Mouse (Mus musculus): Measurements from ENCODE around the gene Spon2. TPM values are rescaled to one million over a fixed set of nuclear protein-coding genes. Genes with fewer than 3 reads are reported as not detected.

Gene Spon2
- polyA plus RNA-seq, 1 experiment from 2014 or later, result 60.9 TPM

DNA sequence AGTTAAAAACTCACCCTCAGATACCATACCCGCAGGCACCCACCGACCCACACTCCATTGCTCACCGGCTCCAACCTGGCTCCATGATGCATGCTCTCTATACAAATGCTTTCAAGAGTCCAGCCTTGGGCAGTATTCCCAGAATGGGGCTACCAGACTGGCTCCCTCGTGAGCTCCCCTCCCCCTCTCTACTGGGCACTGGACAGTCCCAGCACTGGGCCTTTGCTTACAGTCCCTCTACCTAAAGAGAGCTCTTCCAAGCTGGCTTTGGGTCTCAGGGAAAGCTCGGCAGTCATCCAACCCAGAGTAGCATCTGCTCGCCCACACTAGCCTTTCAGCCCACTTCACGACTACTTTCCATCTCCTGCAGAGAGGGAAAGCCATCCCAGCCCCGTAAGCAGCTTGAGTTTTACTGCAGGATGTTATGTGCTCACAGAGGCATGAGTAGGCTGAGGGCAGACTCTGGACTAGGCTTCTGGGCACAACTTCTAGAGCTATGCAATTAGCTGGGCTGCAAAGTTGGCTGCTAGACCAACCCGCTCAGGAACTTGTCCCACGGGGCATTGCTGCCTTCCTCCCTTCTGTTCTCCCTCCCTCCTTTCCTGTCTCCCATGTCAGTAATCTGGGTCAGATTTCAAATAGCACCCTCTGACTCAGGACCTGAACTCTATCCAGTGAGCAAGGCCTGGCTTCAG is 2.2 kb upstream of the Spon2 start:
- Histone ChIP-seq H3K27ac (ENCODE audit: low read length) (no peak overlapping the region), H3K9me3 (replicated peaks; ENCODE audit: control insufficient read depth, low read length) (no peaks in the 10 kb centered on the region), H3K4me3 (replicated peaks; ENCODE audit: low read length) (no peak overlapping the region), H3K4me2 (ENCODE audit: low read depth, low read length) (no peak overlapping the region), H3K36me3 (ENCODE audit: control insufficient read depth, insufficient read depth, low read length) (no peaks in the 10 kb centered on the region), H3K27me3 (ENCODE audit: control insufficient read depth, insufficient read depth, low read length) (no peaks in the 10 kb centered on the region), H3K9ac (ENCODE audit: low read length) (no peak overlapping the region), H3K4me1 (ENCODE audit: control insufficient read depth, insufficient read depth, low read length) (peaks cover 68% of the 10 kb centered on the region)
- WGBS, result 80% methylated on average over 10 of the region's 10 CpGs
- no peak for ATAC-seq (ENCODE audit: insufficient read depth, low FRiP score)

DNA sequence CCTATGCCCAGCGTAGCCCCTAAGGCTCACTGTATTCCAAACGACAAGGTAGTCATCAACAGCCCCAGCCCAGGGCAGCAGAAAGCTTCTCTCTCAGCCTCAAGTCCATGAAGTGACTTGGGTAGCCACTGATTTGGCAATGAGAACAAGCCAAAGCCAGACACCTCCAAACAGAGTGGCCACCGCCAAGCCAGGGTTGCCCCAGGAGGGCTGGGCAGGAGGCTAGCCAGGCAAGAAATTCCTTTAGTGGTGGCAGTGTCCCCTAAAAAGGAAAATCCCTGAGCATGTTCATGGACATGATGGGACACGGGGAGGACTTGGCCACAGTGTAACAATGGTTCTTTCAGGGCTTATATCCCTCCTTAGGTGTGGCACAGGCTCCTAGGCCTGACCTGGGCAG is 1.6 kb upstream of the Spon2 start:
- Histone ChIP-seq H3K9me3 (replicated peaks; ENCODE audit: control insufficient read depth, low read length) (no peaks in the 10 kb centered on the region), H3K36me3 (ENCODE audit: control insufficient read depth, insufficient read depth, low read length) (no peaks in the 10 kb centered on the region), H3K4me1 (ENCODE audit: control insufficient read depth, insufficient read depth, low read length) (peaks cover 65% of the 10 kb centered on the region), H3K27me3 (ENCODE audit: control insufficient read depth, insufficient read depth, low read length) (no peaks in the 10 kb centered on the region), H3K4me3 (replicated peaks; ENCODE audit: low read length) (no peak overlapping the region), H3K27ac (ENCODE audit: low read length) (peak overlapping the region; percentile 95; the same call in 1 of the 2 replicates), H3K4me2 (ENCODE audit: low read depth, low read length) (no peak overlapping the region), H3K9ac (ENCODE audit: low read length) (no peak overlapping the region)
- no peak for ATAC-seq (ENCODE audit: insufficient read depth, low FRiP score)
- 93% methylated on average over 4 of the region's 4 CpGs for WGBS

DNA sequence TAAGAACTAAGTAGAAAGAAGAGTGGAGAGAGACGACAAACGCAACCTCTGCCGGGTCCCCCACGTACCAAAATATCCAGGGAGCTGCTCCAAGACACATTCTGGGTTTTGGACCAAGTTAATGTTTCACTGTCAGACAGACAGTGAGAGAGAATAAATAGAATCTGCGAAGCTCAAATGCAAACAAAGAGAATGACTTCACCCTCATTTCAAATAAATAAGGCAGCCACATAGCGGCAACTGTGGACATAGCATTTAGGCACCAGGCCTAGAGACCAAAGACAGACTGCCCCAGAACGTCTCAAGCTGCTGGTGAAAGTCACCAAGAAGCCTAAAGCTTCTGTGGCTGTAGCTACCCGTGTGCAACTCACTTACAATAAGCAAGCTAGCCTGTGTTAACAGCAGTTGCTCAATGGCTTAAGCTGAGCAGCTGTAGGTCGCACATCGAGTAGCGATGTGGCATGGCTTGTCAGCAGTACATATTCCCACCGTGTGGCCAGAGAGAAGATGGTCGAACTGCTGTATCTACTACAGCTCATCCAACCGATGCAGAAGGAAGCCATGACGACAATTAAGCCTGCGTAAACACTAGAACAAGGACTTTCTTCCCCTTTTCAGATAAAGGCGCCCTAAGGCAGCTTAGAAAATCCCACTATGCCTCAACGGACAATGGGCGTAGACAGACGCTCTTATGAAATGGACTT is 643 bp upstream of the Spon2 start:
- H3K27ac ChIP-seq (ENCODE audit: low read length), result peak overlapping the region; percentile 95
- peaks cover 56% of the 10 kb centered on the region for H3K4me1 ChIP-seq (ENCODE audit: control insufficient read depth, insufficient read depth, low read length)
- no peaks in the 10 kb centered on the region for H3K36me3 ChIP-seq (ENCODE audit: control insufficient read depth, insufficient read depth, low read length)
- H3K9me3 ChIP-seq (replicated peaks; ENCODE audit: control insufficient read depth, low read length), result no peaks in the 10 kb centered on the region
- peak overlapping the region; percentile 45 for H3K4me2 ChIP-seq (ENCODE audit: low read depth, low read length)
- WGBS, result 50% methylated on average over 20 of the region's 20 CpGs
- peak; percentile 28; the same call in 1 of the 2 replicates for ATAC-seq (ENCODE audit: insufficient read depth, low FRiP score)
- no peaks in the 10 kb centered on the region for H3K27me3 ChIP-seq (ENCODE audit: control insufficient read depth, insufficient read depth, low read length)
- H3K9ac ChIP-seq (ENCODE audit: low read length), result peak overlapping the region; percentile 60
- H3K4me3 ChIP-seq (replicated peaks; ENCODE audit: low read length), result no peak overlapping the region

DNA sequence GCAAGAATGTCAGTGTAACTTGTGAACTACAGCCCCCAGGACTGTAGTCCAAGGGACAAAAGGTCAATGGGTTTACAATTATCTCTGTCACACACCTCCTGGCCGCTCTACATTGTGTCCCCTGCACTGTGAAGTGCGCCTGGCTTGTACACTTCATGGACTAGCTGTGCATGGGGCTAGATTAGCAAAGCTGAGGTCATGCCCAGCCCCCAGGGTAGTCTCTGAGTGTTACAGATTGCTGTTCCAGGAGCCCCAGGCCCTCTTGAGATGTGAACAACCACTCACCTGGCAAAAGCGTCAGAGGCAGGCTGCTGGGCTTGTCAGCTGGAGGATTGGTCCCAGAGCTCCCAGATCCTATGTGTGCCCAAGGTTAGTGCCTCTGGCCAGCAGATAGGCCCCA is 592 bp downstream of the Spon2 start:
- peak overlapping the region; percentile 60 for H3K9ac ChIP-seq (ENCODE audit: low read length)
- H3K4me3 ChIP-seq (replicated peaks; ENCODE audit: low read length), result peak overlapping the region; percentile 33
- ATAC-seq (ENCODE audit: insufficient read depth, low FRiP score), result peak; percentile 22; the same call in 1 of the 2 replicates
- peaks cover 48% of the 10 kb centered on the region for H3K4me1 ChIP-seq (ENCODE audit: control insufficient read depth, insufficient read depth, low read length)
- H3K9me3 ChIP-seq (replicated peaks; ENCODE audit: control insufficient read depth, low read length), result no peaks in the 10 kb centered on the region
- no peaks in the 10 kb centered on the region for H3K27me3 ChIP-seq (ENCODE audit: control insufficient read depth, insufficient read depth, low read length)
- peak overlapping the region; percentile 95 for H3K27ac ChIP-seq (ENCODE audit: low read length)
- H3K4me2 ChIP-seq (ENCODE audit: low read depth, low read length), result peak overlapping the region; percentile 45
- 46% methylated on average over 3 of the region's 3 CpGs for WGBS
- no peaks in the 10 kb centered on the region for H3K36me3 ChIP-seq (ENCODE audit: control insufficient read depth, insufficient read depth, low read length)

DNA sequence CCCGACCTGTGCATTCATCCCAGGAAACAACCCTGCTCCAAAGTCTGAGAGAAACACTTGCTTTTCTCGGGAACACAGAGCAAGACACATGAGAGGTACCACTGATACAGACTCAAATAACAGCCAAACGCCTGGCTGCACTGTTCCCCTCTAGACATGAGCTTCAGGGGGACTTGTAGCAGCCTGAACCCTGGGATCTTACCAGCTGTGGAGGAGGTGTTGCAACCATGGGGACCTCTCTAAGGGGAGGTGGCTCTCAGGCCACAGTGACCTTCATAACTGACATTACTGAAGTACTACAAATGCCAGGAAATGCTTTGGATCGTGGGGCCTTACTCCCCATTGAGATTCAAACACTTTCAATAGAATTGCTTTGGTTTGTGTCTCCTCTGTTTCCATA is 3.5 kb downstream of the Spon2 start:
- no peaks in the 10 kb centered on the region for H3K27me3 ChIP-seq (ENCODE audit: control insufficient read depth, insufficient read depth, low read length)
- 64% methylated on average over 4 of the region's 4 CpGs for WGBS
- H3K4me2 ChIP-seq (ENCODE audit: low read depth, low read length), result no peak overlapping the region; the same call in 1 of the 2 replicates
- H3K4me1 ChIP-seq (ENCODE audit: control insufficient read depth, insufficient read depth, low read length), result peaks cover 41% of the 10 kb centered on the region
- no peaks in the 10 kb centered on the region for H3K36me3 ChIP-seq (ENCODE audit: control insufficient read depth, insufficient read depth, low read length)
- no peaks in the 10 kb centered on the region for H3K9me3 ChIP-seq (replicated peaks; ENCODE audit: control insufficient read depth, low read length)
- ATAC-seq (ENCODE audit: insufficient read depth, low FRiP score), result no peak
- H3K4me3 ChIP-seq (replicated peaks; ENCODE audit: low read length), result no peak overlapping the region
- no peak overlapping the region for H3K9ac ChIP-seq (ENCODE audit: low read length)
- H3K27ac ChIP-seq (ENCODE audit: low read length), result no peak overlapping the region

DNA sequence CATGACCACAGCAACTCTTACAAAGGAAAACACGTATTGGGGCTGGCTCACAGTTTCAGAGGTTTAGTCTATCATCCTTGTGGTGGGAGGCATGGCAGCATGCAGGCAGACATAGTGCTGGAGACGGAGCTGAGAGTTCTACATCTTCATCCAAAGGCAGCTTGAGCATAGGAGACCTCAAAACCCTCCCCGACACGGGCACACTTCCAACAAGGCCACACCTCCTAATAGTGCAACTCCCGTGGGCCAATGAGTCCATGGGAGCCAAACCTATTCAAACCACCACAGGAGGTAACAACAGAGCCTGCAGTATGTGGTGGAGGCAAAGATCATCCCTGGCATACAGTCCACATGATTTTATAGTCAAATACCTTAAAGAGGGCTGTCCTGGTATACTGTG is 7.0 kb downstream of the Spon2 start:
- Histone ChIP-seq H3K27ac (ENCODE audit: low read length) (no peak overlapping the region), H3K4me3 (replicated peaks; ENCODE audit: low read length) (no peak overlapping the region), H3K9ac (ENCODE audit: low read length) (no peak overlapping the region), H3K27me3 (ENCODE audit: control insufficient read depth, insufficient read depth, low read length) (no peaks in the 10 kb centered on the region), H3K36me3 (ENCODE audit: control insufficient read depth, insufficient read depth, low read length) (no peaks in the 10 kb centered on the region), H3K9me3 (replicated peaks; ENCODE audit: control insufficient read depth, low read length) (no peaks in the 10 kb centered on the region), H3K4me2 (ENCODE audit: low read depth, low read length) (no peak overlapping the region), H3K4me1 (ENCODE audit: control insufficient read depth, insufficient read depth, low read length) (peaks cover 12% of the 10 kb centered on the region; the same call in 1 of the 2 replicates)
- ATAC-seq (ENCODE audit: insufficient read depth, low FRiP score), result no peak
- WGBS, result 82% methylated on average over 5 of the region's 5 CpGs

DNA sequence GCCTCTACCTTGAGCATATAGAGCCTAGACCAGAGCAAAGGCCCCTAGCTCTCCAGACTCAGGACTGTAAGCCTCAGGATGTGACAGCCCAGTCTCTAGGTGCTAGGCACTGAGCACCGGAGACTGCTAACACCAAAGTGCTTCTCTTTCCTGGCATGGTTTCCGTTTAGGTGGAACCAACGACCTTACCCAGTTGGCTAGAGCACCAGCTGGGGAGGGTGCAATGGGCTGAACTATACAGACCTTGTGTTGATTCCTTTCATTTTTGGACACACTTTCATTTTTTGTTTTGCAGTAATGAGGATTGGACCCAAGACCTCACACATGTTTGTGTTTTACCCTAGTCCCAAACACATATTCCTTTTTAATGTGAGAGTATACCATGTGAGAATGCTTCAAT is 7.7 kb downstream of the Spon2 start:
- H3K9ac ChIP-seq (ENCODE audit: low read length), result no peak overlapping the region
- WGBS, result 90% methylated on average over 3 of the region's 3 CpGs
- H3K9me3 ChIP-seq (replicated peaks; ENCODE audit: control insufficient read depth, low read length), result no peaks in the 10 kb centered on the region

DNA sequence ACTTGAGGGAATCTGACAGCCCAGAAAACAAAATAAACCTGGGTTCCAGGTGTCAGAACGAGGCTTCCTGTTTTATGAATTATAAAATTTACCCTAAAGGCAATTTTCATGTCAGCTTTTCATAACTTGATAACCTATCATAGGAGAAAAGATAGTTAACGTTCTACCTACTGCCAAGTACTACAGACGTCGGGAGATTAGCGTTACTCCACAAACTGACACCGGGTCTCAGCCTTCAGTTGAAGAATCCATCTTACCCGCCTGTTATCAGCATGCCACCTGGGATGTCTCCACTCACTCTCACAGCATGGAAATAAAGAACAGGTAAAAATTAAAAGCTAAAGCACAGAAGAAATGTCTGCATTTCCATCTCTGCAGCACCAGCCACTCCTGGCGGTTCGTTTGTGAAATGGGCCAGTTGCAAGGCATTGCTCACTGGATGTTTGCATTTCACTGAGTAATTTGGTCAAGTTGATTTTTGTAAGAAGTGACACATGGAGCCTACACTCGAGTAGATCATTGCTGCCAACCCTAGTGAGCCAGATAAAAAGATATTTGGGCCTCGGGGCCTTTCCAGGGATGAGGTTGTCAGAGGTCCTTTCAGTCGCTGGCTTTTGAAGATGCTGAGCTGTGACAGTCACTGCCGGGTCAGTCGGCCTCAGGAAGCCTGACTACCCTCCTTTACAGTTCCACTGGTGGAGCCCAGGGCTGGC is 9.6 kb downstream of the Spon2 start:
- Histone ChIP-seq H3K27ac (ENCODE audit: low read length) (no peak overlapping the region), H3K4me1 (ENCODE audit: control insufficient read depth, insufficient read depth, low read length) (0 out of 2 replicates have a peak, but pooled peaks cover 4% of the 10 kb centered on the region), H3K4me2 (ENCODE audit: low read depth, low read length) (no peak overlapping the region), H3K27me3 (ENCODE audit: control insufficient read depth, insufficient read depth, low read length) (no peaks in the 10 kb centered on the region), H3K36me3 (ENCODE audit: control insufficient read depth, insufficient read depth, low read length) (no peaks in the 10 kb centered on the region), H3K9ac (ENCODE audit: low read length) (no peak overlapping the region), H3K4me3 (replicated peaks; ENCODE audit: low read length) (no peak overlapping the region), H3K9me3 (replicated peaks; ENCODE audit: control insufficient read depth, low read length) (no peaks in the 10 kb centered on the region)
- no peak for ATAC-seq (ENCODE audit: insufficient read depth, low FRiP score)
- whole genome bisulfite sequencing, result 59% methylated on average over 14 of the region's 14 CpGs

More for the DNA sequence above, 7.7 kb downstream of the Spon2 start:
- Histone ChIP-seq H3K27ac (ENCODE audit: low read length) (no peak overlapping the region), H3K27me3 (ENCODE audit: control insufficient read depth, insufficient read depth, low read length) (no peaks in the 10 kb centered on the region), H3K4me2 (ENCODE audit: low read depth, low read length) (no peak overlapping the region), H3K4me3 (replicated peaks; ENCODE audit: low read length) (no peak overlapping the region), H3K36me3 (ENCODE audit: control insufficient read depth, insufficient read depth, low read length) (no peaks in the 10 kb centered on the region), H3K4me1 (ENCODE audit: control insufficient read depth, insufficient read depth, low read length) (peaks cover 4% of the 10 kb centered on the region; the same call in 1 of the 2 replicates)
- no peak for ATAC-seq (ENCODE audit: insufficient read depth, low FRiP score)

DNA sequence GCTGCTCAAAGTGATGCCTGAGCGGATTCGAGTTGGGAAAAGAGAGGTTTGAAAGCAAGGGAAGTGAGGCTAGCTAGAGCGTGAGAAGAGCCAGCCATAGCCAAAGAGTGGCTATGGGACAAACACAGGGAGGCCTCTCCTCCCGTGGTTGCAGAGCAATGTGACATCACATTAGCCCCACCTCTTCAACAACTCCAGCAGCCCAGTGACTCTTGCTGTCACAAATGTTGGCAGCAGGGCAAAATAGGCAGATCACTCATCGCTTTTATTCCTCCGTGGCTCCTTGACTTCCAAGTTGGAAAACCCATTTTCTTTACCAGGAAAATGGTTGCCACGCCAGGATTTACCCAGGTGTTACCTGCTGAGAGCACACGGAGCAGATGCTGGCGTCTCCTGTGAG is 11.1 kb downstream of the Spon2 start:
- H3K27me3 ChIP-seq (ENCODE audit: control insufficient read depth, insufficient read depth, low read length), result no peaks in the 10 kb centered on the region
- 0 out of 2 replicates have a peak overlapping the region, but pooled peaks have one; percentile 5 for H3K9ac ChIP-seq (ENCODE audit: low read length)
- H3K4me1 ChIP-seq (ENCODE audit: control insufficient read depth, insufficient read depth, low read length), result 0 out of 2 replicates have a peak, but pooled peaks cover 7% of the 10 kb centered on the region
- no peak overlapping the region for H3K4me2 ChIP-seq (ENCODE audit: low read depth, low read length)
- 53% methylated on average over 9 of the region's 9 CpGs for WGBS
- H3K9me3 ChIP-seq (replicated peaks; ENCODE audit: control insufficient read depth, low read length), result no peaks in the 10 kb centered on the region
- H3K27ac ChIP-seq (ENCODE audit: low read length), result no peak overlapping the region
- H3K4me3 ChIP-seq (replicated peaks; ENCODE audit: low read length), result no peak overlapping the region
- H3K36me3 ChIP-seq (ENCODE audit: control insufficient read depth, insufficient read depth, low read length), result no peaks in the 10 kb centered on the region
- ATAC-seq (ENCODE audit: insufficient read depth, low FRiP score), result no peak

Measured in stomach, embryonic 16.5 days (tissue).